Mouse (Mus musculus) adrenal gland, postnatal 10 days (tissue): Measurements from ENCODE around the gene Zfp64. TPM values are rescaled to one million over a fixed set of nuclear protein-coding genes. Genes with fewer than 3 reads are reported as not detected.
"Not testable (repeated sequence)": the region's sequence is repeated elsewhere in the genome, so short reads cannot be mapped to it uniquely, and the experiment has no call there.

Source experiments
- DNase-seq: peaks from one replicate; pipeline ENCODE4 v3.0.0; 2021; ENCODE audit warnings: mixed read lengths
- total RNA-seq, 2 experiments: library from RNA; stranded (reverse); gene quantifications; 2 replicates each; pipeline ENCODE4 v1.2.3; 2021

The Zfp64 gene
- total RNA-seq, 2 experiments from 2014 or later, result 15.7 to 19.7 TPM

- DNase-seq, result no peak
Observed at GRCm38 (mm10) chr2:168895531-168895930, 59.9 kb downstream of the Zfp64 start.

GRCm38 (mm10) chr2:168894738-168895137 is 60.6 kb downstream of the Zfp64 start:
- DNase-seq, result no peak

GRCm38 (mm10) chr2:168892057-168892456 is 63.3 kb downstream of the Zfp64 start:
- DNase-seq, result no peak

GRCm38 (mm10) chr2:168884641-168885040 is 70.7 kb downstream of the Zfp64 start:
- DNase-seq, result no peak

- no peak for DNase-seq
Observed at GRCm38 (mm10) chr2:168882997-168883396, 72.4 kb downstream of the Zfp64 start.

GRCm38 (mm10) chr2:168881927-168882326 is 73.5 kb downstream of the Zfp64 start:
- DNase-seq, result peak; percentile 24

GRCm38 (mm10) chr2:168879573-168879972 is 75.8 kb downstream of the Zfp64 start:
- DNase-seq, result no peak

GRCm38 (mm10) chr2:168878708-168879107 is 76.7 kb downstream of the Zfp64 start:
- no peak for DNase-seq

GRCm38 (mm10) chr2:168878158-168878557 is 77.2 kb downstream of the Zfp64 start:
- no peak for DNase-seq

GRCm38 (mm10) chr2:168876631-168877030 is 78.8 kb downstream of the Zfp64 start:
- DNase-seq, result no peak

GRCm38 (mm10) chr2:168874498-168874897 is 80.9 kb downstream of the Zfp64 start:
- DNase-seq, result no peak

GRCm38 (mm10) chr2:168871767-168872511 is 83.4 kb downstream of the Zfp64 start:
- DNase-seq, result no peak

- DNase-seq, result peak; percentile 45
Observed at GRCm38 (mm10) chr2:168870480-168870879, 84.9 kb downstream of the Zfp64 start.

GRCm38 (mm10) chr2:168866942-168867341 is 88.4 kb downstream of the Zfp64 start:
- DNase-seq, result no peak

GRCm38 (mm10) chr2:168866436-168866835 is 89.0 kb downstream of the Zfp64 start:
- no peak for DNase-seq

GRCm38 (mm10) chr2:168864905-168865304 is 90.5 kb downstream of the Zfp64 start:
- no peak for DNase-seq

GRCm38 (mm10) chr2:168862694-168863093 is 92.7 kb downstream of the Zfp64 start:
- no peak for DNase-seq

- DNase-seq, result no peak
Observed at GRCm38 (mm10) chr2:168860922-168861740, 94.3 kb downstream of the Zfp64 start.

GRCm38 (mm10) chr2:168860032-168860691 is 95.2 kb downstream of the Zfp64 start:
- no peak for DNase-seq

GRCm38 (mm10) chr2:168856638-168857037 is 98.7 kb downstream of the Zfp64 start:
- no peak for DNase-seq

GRCm38 (mm10) chr2:168854777-168855176 is 100.6 kb downstream of the Zfp64 start:
- DNase-seq, result no peak

- DNase-seq, result not testable (repeated sequence)
Observed at GRCm38 (mm10) chr2:168853869-168854268, 101.5 kb downstream of the Zfp64 start.

GRCm38 (mm10) chr2:168851545-168851944 is 103.8 kb downstream of the Zfp64 start:
- DNase-seq, result no peak
